Mouse (Mus musculus) midbrain, embryonic 10.5 days (tissue): Measurements from ENCODE around the gene C1s1. TPM values are rescaled to one million over a fixed set of nuclear protein-coding genes. Genes with fewer than 3 reads are reported as not detected.

Experiments used
- DNase-seq: peaks from one replicate; pipeline ENCODE4 v3.0.0-alpha.2; 2017; ENCODE audit warnings: low spot score
- H3K27ac ChIP-seq: fragments of 300-500 bp; sonication (generic); replicated peaks from 2 replicates; pipeline ENCODE4 v1.5.1; 2016; ENCODE audit warnings: mild to moderate bottlenecking
- H3K27me3 ChIP-seq: fragments of 300-500 bp; sonication (generic); 2 replicates; pipeline ENCODE4 v1.6.1; 2016; ENCODE audit warnings: low read depth, mild to moderate bottlenecking; ENCODE audit not compliant: poor library complexity, severe bottlenecking
- H3K36me3 ChIP-seq: fragments of 300-500 bp; sonication (generic); 2 replicates; pipeline ENCODE4 v1.6.1; 2016; ENCODE audit warnings: mild to moderate bottlenecking, moderate library complexity
- H3K4me1 ChIP-seq: fragments of 300-500 bp; sonication (generic); 2 replicates; pipeline ENCODE4 v1.6.1; 2016
- H3K4me3 ChIP-seq: fragments of 300-500 bp; sonication (generic); 2 replicates; pipeline ENCODE4 v1.5.1; 2016; ENCODE audit warnings: mild to moderate bottlenecking, moderate library complexity
- H3K9me3 ChIP-seq: fragments of 300-500 bp; sonication (generic); replicated peaks from 2 replicates; pipeline ENCODE4 v1.6.1; 2016; ENCODE audit warnings: mild to moderate bottlenecking
- WGBS: fragments of 180-500 bp; shearing (Covaris S2); methylation state at CpG from one replicate; pipeline ENCODE4 v1.1.7; 2016; 5-methylcytosine and 5-hydroxymethylcytosine counted together
- polyA plus RNA-seq: library from polyadenylated mRNA; unstranded; fragments of >200 nt; fragmentation: Nextera tagmentation; extraction: Ambion mirVana; gene quantifications from 2 replicates; pipeline ENCODE4 v1.2.1, GENCODE M21; 2016

The C1s1 gene
- polyA plus RNA-seq, 1 experiment from 2014 or later: 0.37 TPM

DNA sequence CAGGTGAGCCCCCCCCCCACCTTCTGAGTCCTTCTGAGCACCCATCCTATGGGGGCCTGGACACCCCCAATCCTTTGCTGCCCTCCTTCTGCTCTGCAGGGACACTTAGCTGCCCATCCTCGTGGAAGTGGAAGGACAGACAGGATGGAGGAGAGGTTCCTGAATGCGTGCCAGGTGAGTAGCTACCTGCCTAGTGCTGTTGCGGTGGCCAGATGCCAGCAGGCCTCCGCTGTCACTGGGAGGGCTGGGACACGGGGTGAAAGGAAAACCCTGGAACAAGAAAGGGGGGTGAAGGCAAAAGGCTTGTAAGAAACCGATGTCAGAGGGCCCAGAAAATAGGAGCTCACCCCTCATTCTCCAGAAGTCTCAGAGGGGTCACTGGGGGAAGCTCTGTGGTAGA lies 35.2 kb downstream of the C1s1 start:
- no peak overlapping the region for H3K27ac ChIP-seq
- H3K4me3 ChIP-seq: no peak overlapping the region
- H3K4me1 ChIP-seq: no peaks in the 10 kb centered on the region
- 86% methylated on average over 6 of the region's 6 CpGs for WGBS
- DNase-seq: no peak
- H3K9me3 ChIP-seq: no peaks in the 10 kb centered on the region
- H3K27me3 ChIP-seq: no peaks in the 10 kb centered on the region
- H3K36me3 ChIP-seq: no peaks in the 10 kb centered on the region

GRCm38 (mm10) chr6:124505028-124505427 lies 37.1 kb downstream of the C1s1 start:
- DNase-seq: no peak
- no peaks in the 10 kb centered on the region for H3K4me1 ChIP-seq
- no peaks in the 10 kb centered on the region for H3K36me3 ChIP-seq
- WGBS: 77% methylated on average over 4 of the region's 4 CpGs
- H3K4me3 ChIP-seq: no peak overlapping the region
- no peak overlapping the region for H3K27ac ChIP-seq
- no peaks in the 10 kb centered on the region for H3K27me3 ChIP-seq
- H3K9me3 ChIP-seq: no peaks in the 10 kb centered on the region

- H3K4me3 ChIP-seq: no peak overlapping the region
- H3K4me1 ChIP-seq: no peaks in the 10 kb centered on the region
- no peak for DNase-seq
- no peaks in the 10 kb centered on the region for H3K9me3 ChIP-seq
- H3K36me3 ChIP-seq: no peaks in the 10 kb centered on the region
- 91% methylated on average over 5 of the region's 5 CpGs for WGBS
- no peaks in the 10 kb centered on the region for H3K27me3 ChIP-seq
- H3K27ac ChIP-seq: no peak overlapping the region
Measured at GRCm38 (mm10) chr6:124502021-124502420, 40.1 kb downstream of the C1s1 start.

- no peaks in the 10 kb centered on the region for H3K27me3 ChIP-seq
- no peak overlapping the region for H3K27ac ChIP-seq
- no peaks in the 10 kb centered on the region for H3K36me3 ChIP-seq
- 85% methylated on average over 4 of the region's 4 CpGs for WGBS
- DNase-seq: no peak
- no peak overlapping the region for H3K4me3 ChIP-seq
- no peaks in the 10 kb centered on the region for H3K9me3 ChIP-seq
- no peaks in the 10 kb centered on the region for H3K4me1 ChIP-seq
Measured at GRCm38 (mm10) chr6:124501473-124501872, 40.7 kb downstream of the C1s1 start.

GRCm38 (mm10) chr6:124499914-124500566 lies 42.1 kb downstream of the C1s1 start:
- Histone ChIP-seq H3K9me3 (0 out of 2 replicates have a peak, but pooled peaks cover 6% of the 10 kb centered on the region), H3K36me3 (no peaks in the 10 kb centered on the region), H3K4me3 (no peak overlapping the region), H3K27ac (no peak overlapping the region), H3K27me3 (no peaks in the 10 kb centered on the region), H3K4me1 (no peaks in the 10 kb centered on the region)
- no peak for DNase-seq
- 49% methylated on average over 10 of the region's 10 CpGs for WGBS

DNA sequence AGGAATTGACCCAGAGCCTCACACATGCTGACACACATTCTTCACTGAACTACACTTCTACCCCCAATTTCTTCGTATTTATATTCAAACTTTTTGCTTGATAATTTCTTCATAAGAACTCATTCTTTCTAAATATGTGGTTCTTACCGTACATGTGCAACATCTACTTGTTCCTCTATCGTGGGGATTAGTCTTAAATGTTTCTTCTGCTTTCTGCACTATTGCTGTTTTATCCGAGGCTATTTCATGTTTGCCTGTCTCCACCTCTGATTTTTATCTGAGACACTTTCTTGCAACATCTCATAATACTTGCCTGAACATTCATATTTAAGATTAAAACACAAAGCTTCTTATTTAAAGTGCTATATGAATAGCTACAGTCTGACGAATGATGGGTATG lies 46.1 kb downstream of the C1s1 start:
- no peaks in the 10 kb centered on the region for H3K4me1 ChIP-seq
- no peak overlapping the region for H3K27ac ChIP-seq
- no peak for DNase-seq
- 0 out of 2 replicates have a peak, but pooled peaks cover 6% of the 10 kb centered on the region for H3K9me3 ChIP-seq
- no peak overlapping the region for H3K4me3 ChIP-seq
- H3K36me3 ChIP-seq: no peaks in the 10 kb centered on the region
- no peaks in the 10 kb centered on the region for H3K27me3 ChIP-seq
- WGBS: 88% methylated on average over 5 of the region's 5 CpGs

DNA sequence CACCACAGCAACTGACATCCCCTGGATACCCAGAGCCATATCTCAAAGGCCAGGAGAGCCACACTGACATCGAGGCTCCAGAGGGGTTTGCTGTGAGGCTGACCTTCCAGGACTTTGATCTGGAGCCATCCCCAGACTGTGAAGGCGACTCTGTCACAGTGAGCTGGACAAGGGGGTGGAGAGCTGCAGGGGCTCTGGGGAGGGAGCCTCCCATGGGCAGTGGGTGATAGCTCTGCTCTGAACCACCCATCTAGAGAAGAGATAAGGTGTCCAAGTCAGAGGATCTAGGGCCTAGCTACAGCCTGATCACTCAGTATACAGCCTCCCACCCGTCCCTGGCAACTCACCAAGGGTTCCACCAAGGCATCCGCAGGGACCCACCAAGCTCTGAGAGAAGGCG lies 48.3 kb downstream of the C1s1 start:
- Histone ChIP-seq H3K4me3 (no peak overlapping the region), H3K27me3 (no peaks in the 10 kb centered on the region), H3K36me3 (no peaks in the 10 kb centered on the region), H3K27ac (no peak overlapping the region), H3K4me1 (no peaks in the 10 kb centered on the region), H3K9me3 (0 out of 2 replicates have a peak, but pooled peaks cover 6% of the 10 kb centered on the region)
- no peak for DNase-seq
- WGBS: 84% methylated on average over 5 of the region's 5 CpGs

GRCm38 (mm10) chr6:124492842-124493561 lies 49.2 kb downstream of the C1s1 start, which contains the start of gene C1rl:
C1rl (plus strand) TSS chr6:124493113.
- peak; percentile 60 for DNase-seq
- WGBS: 59% methylated on average over 4 of the region's 4 CpGs
- peak within 1 kb of the TSS; percentile 29; the same call in 1 of the 2 replicates for H3K27ac ChIP-seq
- H3K9me3 ChIP-seq: 0 out of 2 replicates have a peak, but pooled peaks cover 6% of the 10 kb centered on the region
- H3K4me1 ChIP-seq: no peaks in the 10 kb centered on the region
- no peaks in the 10 kb centered on the region for H3K36me3 ChIP-seq
- H3K4me3 ChIP-seq: no peak within 1 kb of the TSS
- no peaks in the 10 kb centered on the region for H3K27me3 ChIP-seq

- Histone ChIP-seq H3K4me3 (no peak overlapping the region), H3K4me1 (no peaks in the 10 kb centered on the region), H3K36me3 (no peaks in the 10 kb centered on the region), H3K27ac (no peak overlapping the region), H3K27me3 (no peaks in the 10 kb centered on the region), H3K9me3 (0 out of 2 replicates have a peak, but pooled peaks cover 6% of the 10 kb centered on the region)
- WGBS: 81% methylated on average over 6 of the region's 6 CpGs
- no peak for DNase-seq
Measured at GRCm38 (mm10) chr6:124491427-124491826, 50.7 kb downstream of the C1s1 start.

GRCm38 (mm10) chr6:124488952-124489351 lies 53.2 kb downstream of the C1s1 start:
- Histone ChIP-seq H3K4me3 (no peak overlapping the region), H3K9me3 (no peaks in the 10 kb centered on the region), H3K27ac (no peak overlapping the region), H3K4me1 (peaks cover 4% of the 10 kb centered on the region; the same call in 1 of the 2 replicates), H3K27me3 (no peaks in the 10 kb centered on the region), H3K36me3 (no peaks in the 10 kb centered on the region)
- no peak for DNase-seq
- 87% methylated on average over 4 of the region's 4 CpGs for WGBS

- no peak overlapping the region for H3K27ac ChIP-seq
- no peaks in the 10 kb centered on the region for H3K9me3 ChIP-seq
- H3K36me3 ChIP-seq: no peaks in the 10 kb centered on the region
- no peaks in the 10 kb centered on the region for H3K27me3 ChIP-seq
- DNase-seq: no peak
- WGBS: 67% methylated on average over 2 of the region's 2 CpGs
- H3K4me3 ChIP-seq: no peak overlapping the region
- peaks cover 4% of the 10 kb centered on the region; the same call in 1 of the 2 replicates for H3K4me1 ChIP-seq
Measured at GRCm38 (mm10) chr6:124487509-124487908, 54.6 kb downstream of the C1s1 start.

DNA sequence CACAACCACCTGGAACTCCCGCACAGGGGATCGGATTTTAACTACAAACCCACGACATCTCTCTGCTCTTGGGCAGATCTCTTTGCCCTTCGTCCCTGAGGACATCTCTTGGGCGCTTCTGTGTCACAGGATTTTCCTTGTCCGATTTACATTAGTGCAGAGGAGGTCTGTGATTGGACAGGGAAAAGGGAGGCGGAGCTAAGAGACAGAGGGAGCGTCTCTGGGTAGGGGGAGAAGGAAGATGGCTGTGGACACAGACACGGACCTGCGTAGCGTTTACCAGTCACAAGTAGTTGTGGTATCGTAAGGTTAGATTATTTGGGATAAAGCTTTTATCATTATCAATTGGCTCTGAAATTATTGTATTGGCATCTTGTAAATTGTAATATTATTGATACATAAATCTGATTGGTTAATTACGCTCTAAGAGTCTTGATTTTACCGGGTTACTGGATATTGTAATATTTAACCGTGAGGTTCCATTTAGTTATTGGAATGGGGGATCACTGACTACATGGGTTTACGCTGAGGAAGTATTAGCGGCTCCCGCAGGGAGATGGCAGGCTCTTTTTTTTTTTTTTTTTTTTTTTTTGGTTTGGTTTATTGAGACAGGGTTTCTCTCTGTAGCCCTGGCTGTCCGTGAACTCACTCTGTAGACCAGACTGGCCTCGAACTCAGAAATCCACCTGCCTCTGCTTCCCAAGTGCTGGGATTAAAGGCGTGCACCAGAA lies 56.6 kb downstream of the C1s1 start:
- Histone ChIP-seq H3K9me3 (no peaks in the 10 kb centered on the region), H3K27me3 (no peaks in the 10 kb centered on the region), H3K4me1 (peaks cover 8% of the 10 kb centered on the region; the same call in 1 of the 2 replicates), H3K4me3 (peak overlapping the region; percentile 38), H3K36me3 (no peaks in the 10 kb centered on the region), H3K27ac (no peak overlapping the region)
- peak; percentile 49 for DNase-seq
- 38% methylated on average over 21 of the region's 21 CpGs for WGBS
